Mouse (Mus musculus): ENCODE results near the gene Tgfbi.

Tgfbi gene

DNA sequence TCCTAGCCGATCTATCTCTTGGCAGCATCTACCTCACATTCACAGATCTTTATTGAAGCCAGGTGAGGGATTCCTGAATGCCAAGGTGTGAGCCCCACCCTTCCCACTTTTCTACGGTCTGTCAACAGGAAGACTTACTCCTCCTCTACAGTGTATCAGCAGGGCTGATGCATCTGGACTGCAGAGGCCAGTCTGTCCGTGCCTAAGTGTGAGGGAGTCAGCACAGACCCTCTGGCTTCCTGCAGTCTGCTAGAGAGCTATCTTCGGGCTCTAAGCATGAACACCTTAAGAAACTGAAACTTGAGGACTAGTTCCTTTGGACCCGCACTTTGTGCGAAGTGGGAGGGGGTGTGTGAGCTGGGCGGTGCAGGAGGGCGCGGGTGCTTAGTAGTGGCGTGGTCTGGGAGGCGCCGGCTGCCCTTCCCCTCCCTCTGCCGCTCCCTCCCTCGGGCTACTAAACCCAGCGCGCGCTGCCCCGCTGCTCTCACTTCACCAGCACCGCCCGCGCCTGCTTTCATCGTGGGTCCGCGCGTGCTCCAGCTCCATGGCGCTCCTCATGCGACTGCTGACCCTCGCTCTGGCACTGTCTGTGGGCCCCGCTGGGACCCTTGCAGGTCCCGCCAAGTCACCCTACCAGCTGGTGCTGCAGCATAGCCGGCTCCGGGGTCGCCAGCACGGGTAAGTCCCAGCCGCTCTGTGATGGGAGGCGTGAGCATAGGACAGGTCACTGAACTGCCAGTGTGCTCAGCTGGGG, at the start of gene Tgfbi:
Gene Tgfbi (plus strand): TSS at position 421 of the 754 bp plus-strand sequence.
- in situ Hi-C loops (cut with MboI, MseI), result no loop called here

DNA sequence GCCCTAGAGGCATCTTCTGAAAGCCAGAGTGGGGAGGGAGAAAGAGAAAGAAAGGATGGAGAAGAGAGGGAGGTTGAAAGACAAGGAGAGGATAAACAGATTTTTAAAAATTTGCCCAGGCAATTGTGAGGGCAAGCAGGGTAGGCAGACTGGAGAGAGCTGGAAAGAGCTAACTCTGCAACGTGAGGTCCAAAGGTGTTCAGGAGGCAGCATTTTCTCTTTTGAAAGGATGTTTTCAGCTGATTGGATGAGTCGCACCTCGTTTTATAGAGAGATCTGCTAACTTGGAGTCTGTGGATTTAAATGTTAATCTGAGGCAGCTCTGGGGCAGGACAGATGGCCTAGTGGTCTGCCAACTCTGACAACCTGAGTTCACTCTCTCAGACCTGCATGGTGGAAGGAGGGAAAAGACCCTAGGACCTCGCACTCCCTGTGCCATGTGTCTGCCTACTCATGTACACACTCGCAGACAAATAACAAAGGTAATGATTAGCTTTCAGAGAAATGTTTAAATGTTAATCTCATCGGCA, 49.4 kb upstream of the Tgfbi start:
- in situ Hi-C loops (cut with MboI, MseI), result no loop called here

DNA sequence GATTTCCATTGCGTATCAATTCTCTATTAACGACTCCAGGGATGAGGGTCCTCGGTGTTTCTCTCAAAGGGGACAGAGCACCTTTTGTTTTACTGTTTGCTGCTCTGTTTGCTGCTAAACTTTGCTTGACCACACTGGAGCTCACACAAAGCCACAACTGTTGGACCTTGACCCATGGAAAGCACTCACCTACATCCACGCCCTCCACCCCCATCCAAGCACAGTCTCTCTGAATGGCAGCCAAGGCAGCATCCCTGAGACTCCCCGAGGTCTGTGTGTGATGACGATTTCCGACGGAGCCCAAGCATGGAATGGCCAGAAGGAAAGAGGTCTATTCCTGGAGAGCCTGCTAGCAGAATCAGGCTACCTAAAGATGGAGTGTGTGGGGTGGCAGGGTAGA, 48.2 kb upstream of the Tgfbi start:
- in situ Hi-C loops (cut with MboI, MseI), result no loop called here

DNA sequence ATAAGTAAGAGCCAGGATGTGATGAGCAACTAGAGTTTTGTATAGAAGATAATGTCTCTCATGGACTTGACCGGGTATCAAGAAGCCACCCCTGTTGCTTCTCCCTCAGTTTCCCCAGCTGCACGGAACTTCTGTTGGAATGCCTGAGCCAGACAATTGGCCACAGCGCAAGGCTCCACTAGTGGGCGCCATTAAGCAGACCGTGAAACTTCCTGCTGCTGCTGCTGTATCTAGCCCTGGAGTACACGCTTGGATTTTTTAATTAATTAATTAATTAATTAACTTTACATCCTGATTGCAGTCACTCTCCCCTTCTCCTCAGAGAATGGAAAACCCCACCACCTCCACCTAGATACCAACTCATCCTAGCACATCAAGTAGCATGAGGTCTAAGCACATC, 46.2 kb upstream of the Tgfbi start:
- in situ Hi-C loops (cut with MboI, MseI), result no loop called here

DNA sequence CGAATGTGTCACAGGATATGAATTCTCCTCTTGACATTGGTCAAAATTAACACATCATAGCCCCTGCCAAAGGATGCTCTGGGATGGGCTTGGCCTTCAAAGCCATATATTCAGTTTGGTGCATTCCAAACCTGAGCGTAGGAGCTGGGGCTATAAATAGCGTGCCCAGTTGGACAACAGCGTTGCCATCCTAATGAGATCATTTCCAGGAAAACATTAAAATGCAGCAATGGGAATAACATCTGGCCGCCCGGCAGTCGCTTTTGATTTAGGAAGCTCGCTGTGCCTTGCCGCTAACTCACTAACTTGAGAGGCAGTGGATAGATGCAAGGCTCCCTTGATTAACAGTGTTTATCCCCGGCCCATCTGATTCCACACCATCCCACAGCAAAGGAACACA, 43.0 kb upstream of the Tgfbi start:
- in situ Hi-C loops (cut with MboI, MseI), result no loop called here

DNA sequence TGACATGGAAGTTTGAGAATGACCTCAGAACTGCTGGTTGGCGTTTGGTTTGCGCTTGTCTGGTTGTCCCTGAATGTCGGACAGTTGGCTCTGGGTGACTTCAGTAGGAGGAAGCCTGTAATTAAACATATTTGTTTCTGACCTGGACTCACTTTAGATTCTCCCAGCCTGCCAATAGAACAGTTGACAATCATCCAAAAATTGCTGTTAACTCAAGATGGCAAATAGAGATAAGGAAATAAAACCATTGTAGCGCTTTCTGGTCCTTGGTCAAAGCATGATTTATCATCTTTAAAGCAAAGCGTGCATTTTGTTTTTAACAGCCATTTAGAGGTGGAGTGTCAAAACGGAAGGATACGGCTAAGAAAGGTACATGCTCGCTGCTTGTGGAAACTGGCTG, 37.7 kb upstream of the Tgfbi start:
- in situ Hi-C loops (cut with MboI, MseI), result no loop called here

DNA sequence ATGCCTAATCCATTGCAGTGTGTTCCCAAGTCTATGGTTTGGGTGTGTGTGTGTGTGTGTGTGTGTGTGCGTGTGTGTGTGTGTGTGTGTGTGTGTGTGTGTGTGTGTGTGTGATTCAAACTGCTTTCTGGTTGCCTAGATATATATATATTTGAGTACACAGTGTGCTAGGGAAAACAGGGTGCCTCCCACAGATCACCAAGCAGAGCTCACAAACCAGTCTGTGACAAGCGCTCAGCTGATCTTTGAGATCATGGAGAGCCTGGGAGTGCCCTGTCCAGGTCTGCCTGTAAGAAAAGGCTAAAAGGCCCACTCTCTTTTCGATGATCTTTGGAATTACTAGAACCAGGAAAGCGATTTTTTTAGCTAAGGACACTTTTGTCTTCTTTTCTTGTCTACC, 34.2 kb upstream of the Tgfbi start:
- in situ Hi-C loops (cut with MboI, MseI), result no loop called here

DNA sequence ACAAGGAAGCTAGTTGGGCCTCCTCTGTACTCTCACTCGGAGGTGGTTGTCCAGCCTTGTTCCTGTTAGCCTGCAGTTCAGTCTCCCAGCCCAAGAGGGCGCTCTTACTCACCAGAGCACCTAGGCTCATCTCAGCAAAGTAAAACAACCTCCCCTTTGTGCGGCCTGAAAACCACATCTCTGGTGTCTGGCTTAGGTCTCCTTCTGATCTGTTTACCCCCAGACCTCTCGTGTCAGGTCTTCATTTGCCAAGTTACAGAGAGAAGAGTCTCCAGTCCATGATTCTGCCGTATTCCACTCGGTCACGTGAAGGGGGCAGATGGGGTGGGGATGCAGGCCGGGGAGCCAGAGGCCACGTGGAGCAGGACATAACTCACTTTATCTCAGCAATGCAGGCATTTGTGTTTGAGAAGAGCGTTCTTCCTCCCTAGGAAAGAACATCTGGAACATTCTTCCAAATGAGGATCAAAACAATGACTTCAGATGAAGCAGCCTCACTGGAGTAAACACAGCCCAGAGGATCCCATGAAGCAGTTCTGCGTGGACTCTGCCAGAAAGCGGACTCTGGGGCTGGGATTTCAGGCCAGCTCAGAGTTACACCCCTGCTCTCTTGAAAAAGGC, 33.5 kb upstream of the Tgfbi start:
- in situ Hi-C loops (cut with MboI, MseI), result no loop called here

DNA sequence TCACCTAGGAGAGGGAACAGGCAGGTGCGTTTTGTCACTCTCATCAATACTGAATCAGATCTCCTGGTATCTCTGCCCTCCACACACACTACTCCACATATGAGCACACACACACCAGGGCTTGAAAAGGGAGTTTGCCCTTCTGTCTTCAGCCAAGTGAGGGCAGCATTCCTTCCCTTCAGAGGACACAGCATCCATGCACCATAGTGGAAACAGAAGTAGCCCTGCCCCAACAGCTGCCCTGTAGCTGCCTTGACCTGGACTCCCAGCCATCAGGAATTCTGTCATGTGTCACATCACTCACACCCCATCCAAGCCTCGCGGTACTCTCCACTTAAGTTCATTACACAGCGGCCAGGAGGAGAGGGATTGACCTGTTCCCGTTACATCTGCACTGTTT, 31.2 kb upstream of the Tgfbi start:
- in situ Hi-C loops (cut with MboI, MseI), result no loop called here

DNA sequence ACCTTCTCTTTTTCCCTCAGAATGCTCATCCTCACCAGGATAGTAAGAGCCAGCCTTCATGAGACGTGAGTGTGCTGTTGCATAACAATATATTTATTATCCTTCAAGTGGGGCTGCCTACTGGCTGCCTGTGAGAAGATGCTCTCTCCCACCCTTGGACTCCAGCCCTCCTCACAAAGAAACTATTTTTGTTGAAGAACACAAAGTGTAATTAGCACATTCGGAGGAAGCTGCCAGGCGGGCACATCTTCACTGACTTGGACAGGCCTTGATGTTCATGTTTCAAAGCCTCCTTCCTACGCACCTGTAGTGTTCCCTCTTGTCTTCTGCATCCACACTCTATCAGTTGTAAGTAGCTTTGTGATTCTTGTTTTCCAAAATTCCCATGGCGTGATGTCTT, 28.9 kb upstream of the Tgfbi start:
- in situ Hi-C loops (cut with MboI, MseI), result no loop called here

DNA sequence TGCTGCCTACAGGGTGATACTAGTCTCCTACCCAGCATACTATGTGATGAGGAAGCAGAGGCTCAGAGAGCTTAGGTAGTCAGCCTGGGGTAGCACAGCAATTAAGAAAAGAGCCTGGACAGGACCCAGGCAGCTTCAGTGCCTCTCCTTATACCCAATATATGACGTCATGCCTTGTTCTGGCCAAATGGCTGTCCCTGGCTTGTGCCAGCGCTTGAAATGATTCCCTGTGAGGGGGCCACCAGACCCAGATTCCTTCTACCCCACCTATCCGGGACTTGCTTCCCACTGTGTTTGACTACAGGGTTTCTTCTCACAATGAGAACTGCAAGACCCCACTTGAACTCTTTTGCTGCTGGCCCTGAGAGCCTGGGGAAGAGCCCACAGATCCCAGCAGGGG, 27.8 kb upstream of the Tgfbi start:
- in situ Hi-C loops (cut with MboI, MseI), result no loop called here

DNA sequence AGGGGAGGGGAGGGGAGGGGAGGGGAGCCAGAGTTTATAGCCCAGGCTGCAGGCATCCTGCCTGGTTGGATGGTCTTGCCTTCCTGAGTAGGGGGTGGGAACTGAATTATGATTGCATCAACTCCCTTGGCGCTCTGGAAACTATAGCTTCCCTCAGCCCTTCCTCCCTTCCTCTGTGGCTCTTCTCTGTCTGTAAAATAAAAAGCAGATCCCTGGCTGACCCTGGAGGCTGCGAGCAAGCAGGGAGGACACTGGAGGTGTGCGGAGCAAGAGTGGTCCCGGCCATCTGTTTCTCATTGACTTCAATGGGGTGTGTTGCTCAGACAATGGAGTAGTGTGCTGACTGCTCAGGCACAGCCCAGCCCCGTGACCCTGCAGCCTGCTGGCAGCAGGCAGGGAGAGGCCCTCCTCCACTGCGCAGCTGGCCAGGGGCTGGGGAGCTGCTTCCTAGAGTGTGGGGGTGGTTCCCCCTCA, 27.3 kb upstream of the Tgfbi start:
- in situ Hi-C loops (cut with MboI, MseI), result no loop called here

DNA sequence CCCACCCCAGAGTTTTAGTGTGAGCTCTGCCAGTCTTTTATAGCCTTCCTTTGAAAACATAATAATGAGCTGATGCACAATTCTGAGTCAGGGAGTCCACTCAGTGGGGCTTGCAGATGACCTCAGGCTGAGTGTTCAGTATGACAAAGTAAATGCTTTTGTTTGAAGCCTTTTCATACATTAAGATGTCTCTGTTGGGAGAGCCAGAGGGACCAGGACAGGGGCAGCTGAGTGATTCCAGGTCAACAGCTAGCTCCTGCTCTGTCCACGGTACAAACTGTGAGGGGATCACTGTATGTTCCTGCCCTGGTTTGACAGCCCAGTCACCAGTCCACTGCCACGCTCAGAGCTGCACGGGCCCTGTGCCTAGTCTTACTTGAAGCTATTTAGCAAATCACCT, 26.6 kb upstream of the Tgfbi start:
- in situ Hi-C loops (cut with MboI, MseI), result no loop called here

DNA sequence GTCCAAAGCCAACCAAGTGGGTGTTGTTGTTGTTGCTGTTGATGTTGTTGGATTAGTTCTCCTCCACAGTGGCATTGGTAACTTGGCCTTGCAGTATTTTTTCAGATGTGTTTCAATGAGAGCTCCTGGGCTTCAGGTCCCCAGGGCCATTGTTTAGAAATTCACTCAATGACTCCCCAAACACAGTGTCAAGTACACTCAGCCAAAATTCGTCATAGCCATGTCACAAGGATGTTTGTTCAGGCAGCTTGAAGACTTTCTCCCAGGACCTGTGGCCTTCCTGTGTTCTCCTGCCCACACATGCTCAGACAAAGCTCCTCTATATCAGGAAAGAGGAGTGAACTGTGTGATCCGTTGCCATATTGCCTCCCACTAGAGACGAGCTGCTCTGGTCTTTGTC, 23.3 kb upstream of the Tgfbi start:
- in situ Hi-C loops (cut with MboI, MseI), result no loop called here

DNA sequence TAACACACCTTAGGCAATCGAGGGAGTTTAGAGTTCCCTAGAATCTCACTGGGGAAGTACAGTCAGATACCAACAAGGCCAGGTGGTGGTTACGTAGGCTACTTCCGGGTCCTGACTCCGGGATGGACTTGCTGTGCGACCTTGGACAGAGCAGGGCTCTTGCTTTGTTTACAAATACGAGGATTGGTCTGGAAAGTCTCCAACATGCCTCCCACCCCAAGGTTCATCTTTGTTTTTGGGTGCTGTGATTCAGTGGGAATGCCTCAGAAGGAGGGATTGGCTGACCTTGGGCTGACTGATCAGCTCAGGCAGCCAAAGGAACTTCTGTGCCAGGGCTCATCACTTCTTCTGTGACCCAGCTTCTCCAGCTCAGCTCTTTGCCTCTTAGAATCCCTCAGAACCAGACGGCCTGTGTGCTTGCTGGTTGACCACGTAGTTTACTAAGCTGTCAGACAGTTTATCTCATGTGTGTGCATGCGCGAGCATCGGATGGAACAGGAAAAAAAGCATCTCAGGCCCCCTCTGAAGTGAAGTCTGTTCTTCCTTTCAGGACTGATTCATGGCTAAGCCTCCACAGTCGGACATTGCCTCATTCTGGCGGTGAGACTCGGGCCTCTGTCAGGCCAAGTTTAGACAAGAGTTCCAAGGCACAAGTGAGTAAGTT, 20.7 kb upstream of the Tgfbi start:
- in situ Hi-C loops (cut with MboI, MseI), result no loop called here

DNA sequence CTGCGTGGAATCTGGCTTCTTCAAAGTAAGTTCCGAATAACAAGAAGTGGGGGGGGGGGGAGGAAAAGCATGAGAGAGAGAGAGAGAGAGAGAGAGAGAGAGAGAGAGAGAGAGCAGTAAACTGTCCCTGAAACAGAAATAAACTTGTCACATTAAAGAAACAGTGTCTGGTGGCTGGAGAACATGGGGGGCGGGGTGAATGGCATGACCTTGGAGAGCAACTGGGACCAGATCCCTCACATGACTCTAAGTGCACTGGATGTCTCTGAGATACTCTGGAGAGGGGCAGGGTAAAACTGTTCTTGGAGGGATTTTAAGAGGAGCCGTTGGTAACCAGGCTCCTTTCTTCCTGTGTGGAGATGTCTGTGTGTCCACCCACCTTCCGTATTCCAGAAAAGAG, 19.1 kb upstream of the Tgfbi start:
- in situ Hi-C loops (cut with MboI, MseI), result no loop called here

DNA sequence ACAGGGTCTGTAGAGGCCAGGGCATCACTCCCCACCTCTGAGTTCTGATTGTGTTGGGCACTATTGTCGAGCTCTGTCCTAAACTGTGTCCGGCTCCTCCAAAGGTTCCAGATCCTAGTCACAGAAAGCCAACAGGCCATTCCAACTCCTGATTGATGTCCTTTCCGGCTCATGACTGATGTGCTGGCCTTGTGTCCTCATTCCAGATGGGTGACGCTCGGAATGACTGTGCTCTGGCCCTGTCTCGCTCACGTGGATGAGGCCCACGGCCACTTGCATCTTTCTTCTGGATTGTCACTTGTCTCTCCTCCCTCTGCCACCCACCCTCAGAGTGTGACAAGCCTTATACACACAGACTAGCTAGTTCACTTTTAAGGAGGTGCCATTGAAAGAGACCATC, 18.1 kb upstream of the Tgfbi start:
- in situ Hi-C loops (cut with MboI, MseI), result no loop called here

DNA sequence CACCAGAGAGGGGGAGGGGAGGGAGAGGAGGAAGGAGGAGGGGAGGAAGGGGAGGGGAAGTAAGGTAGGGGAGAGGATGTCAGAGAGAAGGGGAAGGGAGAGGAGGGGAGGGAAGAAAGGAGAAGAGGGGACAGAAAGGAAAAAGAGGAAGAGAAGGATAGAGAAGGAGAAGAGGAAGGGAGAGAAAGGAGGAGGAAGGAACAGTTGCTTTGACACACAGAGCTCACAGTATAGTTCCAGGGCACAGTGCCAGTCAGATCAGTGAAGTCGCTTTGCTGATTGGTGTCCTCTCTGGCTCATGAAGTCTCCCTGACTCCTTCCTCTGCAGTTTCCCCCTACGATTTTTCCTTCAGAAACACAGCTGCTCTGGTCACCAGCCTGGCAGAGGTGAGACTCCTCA, 17.4 kb upstream of the Tgfbi start:
- in situ Hi-C loops (cut with MboI, MseI), result no loop called here

DNA sequence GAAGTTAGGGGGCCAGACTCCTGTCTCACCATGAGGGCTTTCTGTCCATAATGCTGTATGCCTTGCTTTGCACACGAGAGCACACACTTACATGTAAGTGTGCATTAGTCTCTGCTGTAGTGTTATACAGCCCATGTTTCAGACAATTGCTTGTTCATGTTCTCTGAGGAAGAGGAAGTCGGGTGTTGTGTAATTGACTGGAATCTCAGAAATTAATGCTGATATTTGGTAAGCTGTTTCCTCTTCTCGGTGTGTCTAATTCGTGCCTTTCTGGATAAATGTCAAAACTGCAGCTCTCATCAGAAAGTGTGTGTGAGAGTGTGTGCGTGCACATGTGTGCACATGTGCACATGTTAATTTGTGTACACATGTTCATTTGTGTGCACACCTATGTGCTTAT, 16.1 kb upstream of the Tgfbi start:
- in situ Hi-C loops (cut with MboI, MseI), result no loop called here

DNA sequence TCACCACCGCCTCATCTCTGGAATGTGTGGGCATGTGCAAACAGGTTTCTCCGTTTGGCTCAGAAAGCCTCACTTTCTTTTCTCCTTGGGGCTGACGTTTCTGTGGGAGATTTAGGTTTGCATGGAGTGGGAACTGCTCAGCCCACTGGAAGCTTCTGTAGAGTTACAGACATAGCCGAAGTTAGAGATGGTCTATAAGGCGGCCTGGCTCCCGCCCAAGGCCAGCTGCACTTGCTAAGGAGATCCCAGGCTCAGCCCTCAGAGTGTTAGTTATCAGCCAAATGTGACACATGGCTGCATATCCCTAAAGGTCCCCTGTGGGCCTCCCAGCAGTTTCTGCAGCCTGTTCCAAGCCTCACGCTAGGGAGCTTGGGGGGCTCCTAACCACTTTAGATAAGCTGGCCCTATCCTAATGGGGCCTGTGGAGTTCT, 15.3 kb upstream of the Tgfbi start:
- in situ Hi-C loops (cut with MboI, MseI), result no loop called here

DNA sequence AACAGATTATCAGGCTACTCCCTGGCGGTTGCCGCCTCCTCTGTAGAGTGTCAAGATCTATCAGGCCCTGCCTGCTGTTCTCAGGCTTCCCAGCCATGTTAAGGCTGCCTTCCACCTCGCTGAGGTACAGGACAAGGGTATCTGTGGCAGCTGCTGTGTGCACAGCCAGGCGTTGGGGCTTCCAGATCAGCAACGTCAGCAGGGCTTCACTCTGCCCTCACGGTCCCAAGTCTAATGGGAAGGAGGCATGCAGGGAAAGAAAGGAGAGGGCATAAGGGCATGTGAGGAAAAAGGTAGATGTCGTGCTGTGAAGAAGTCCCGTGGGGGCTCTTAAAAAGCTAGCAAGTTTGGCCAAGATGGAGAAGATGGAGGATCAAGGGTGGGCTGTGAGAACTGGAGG, 14.1 kb upstream of the Tgfbi start:
- in situ Hi-C loops (cut with MboI, MseI), result no loop called here

DNA sequence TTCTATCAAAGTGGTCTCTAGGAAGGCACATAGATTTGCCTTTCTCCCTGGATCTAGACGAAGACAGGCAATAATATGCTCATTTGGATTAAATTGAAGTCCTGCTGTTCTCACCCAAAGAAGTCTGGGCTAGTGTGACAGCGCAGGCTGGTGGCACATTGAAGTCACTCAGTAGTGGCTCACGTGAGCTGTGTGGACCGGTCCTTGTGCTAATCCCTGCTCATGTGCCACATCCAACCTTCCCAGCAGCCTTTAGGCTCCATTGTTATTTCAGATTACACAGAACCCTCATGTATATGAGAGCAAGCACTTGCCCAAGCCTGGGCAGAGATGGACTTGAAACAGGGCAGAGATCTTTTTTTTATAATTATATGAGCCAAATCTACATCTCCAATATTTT, 12.0 kb upstream of the Tgfbi start:
- in situ Hi-C loops (cut with MboI, MseI), result no loop called here

Measured in T-helper 1 cell (primary cell).